Mouse (Mus musculus) cerebellum, postnatal 36 days (tissue): ENCODE data around the gene Gm10153.
"Not testable (repeated sequence)": the region's sequence is repeated elsewhere in the genome, so short reads cannot be mapped to it uniquely, and the experiment has no call there.

Experiments used
- DNase-seq, 2 experiments: peaks; one replicate each; pipeline ENCODE4 v3.0.0; 2021 to 2022; ENCODE audit warnings: mixed read lengths in 2 of 2

The Gm10153 gene

DNA sequence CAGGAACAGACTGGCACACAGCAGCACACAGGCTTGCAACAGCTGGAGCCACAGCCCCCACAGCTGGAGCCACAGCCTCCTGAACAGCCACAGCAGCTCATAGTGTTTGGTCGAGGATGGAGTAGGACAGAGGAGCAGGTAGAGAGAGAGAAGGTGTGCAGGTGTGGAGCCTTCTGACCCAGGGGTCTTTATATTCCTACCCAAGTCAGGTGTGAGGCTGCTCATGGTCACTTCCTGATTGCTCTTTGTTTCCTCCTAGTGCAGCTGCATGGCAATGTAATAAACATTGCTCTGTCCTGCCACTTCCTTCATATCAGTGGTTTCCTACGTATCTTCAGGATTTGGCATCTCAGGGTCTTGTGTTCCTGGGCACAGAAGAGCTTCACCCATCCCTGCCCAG, at the start of gene Gm10153:
Gene Gm10153, minus strand, starts transcription at position 101 of the 400 bp plus-strand sequence.
- no peak for DNase-seq

DNA sequence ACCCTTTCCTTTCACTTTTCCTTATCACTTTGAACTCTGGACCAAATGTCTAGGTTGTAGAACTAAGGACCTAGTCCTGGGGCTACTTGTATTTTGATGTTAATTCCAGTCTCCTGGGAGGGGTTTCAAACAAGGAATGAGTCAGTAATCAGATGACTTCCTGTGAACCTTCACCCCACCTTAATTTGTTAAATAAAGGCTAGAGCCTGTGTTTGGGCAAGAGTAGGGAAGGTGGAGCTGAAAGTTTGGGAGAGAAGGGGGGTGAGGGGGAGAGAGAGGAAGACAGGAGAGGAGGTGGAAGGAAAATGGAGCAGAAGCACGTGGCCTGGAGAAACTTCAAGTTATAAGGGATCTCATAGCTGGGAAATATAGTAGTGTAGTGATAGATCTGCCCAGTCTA, 41.4 kb upstream of the Gm10153 start:
- DNase-seq: no peak

DNA sequence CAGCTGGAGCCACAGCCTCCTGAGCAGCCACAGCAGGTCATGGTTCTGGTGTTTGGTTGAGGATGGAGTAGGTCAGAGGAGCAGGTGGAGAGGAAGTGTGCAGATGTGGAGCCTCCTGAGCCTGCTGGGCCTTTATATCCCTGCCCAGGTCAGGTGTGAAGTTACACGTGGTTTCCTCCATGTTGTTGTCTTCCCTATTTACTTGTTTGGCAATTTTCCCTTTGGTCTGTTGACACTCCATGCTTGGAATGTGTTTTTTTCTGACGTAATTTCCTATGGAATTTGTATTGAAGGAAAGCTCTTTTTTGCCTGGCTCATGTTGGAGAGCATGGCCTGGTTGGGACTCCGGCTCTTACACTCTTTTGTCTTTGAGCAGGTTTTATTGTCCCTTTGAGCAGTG, 39.7 kb upstream of the Gm10153 start, which contains the start of gene Krtap5-5:
Gene Krtap5-5, minus strand, starts transcription at position 101 of the 400 bp plus-strand sequence.
- not testable (repeated sequence) for DNase-seq

DNA sequence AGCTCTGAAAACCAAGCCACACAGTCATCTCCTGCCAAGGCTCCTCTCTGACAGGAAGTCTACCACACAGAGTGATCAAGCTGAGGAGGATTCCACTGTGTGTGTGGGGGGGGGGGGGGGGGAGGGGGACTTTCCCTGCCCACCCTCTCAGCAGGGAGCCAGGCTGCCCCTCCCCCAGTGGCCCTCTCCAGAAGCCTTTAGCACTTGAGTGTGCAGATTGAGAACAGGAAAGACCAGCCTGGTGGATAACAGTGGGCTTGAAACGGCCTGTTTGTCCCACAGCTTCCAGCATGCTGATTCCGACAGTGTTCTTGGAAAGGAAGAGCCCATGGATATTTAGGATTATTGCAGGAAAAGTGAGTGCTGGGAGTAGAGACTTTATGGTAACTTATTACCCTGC, 34.3 kb upstream of the Gm10153 start:
- no peak for DNase-seq

DNA sequence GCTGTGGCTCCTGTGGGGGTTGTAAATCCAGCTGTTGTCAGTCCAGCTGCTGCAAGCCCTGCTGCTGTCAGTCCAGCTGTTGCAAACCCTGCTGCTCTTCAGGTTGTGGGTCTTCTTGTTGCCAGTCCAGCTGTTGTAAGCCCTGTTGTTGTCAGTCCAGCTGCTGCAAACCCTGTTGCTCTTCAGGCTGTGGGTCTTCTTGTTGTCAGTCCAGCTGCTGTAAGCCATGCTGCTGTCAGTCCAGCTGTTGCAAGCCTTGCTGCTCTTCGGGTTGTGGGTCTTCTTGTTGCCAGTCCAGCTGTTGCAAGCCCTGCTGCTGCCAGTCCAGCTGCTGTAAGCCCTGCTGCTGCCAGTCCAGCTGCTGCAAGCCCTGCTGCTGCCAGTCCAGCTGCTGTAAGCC, 21.9 kb upstream of the Gm10153 start:
- DNase-seq: not testable (repeated sequence)

DNA sequence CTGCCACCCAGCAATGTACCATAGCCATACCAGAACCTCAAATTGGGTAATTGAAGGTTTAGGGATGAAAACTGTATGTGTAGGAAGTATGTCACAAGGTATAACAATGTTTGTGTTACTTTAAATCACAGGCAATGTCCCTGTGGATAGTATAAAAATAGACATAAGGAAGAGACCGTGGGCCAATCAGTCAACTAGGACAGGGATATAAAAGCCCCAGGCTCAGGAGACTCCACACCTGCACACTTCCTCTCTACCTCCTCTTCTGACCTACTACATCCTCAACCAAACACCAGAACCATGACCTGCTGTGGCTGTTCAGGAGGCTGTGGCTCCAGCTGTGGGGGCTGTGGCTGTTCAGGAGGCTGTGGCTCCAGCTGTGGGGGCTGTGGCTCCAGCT, 21.4 kb upstream of the Gm10153 start, which contains the start of gene Gm7579:
Gene Gm7579, plus strand, starts transcription at position 301 of the 400 bp plus-strand sequence.
- no peak for DNase-seq

DNA sequence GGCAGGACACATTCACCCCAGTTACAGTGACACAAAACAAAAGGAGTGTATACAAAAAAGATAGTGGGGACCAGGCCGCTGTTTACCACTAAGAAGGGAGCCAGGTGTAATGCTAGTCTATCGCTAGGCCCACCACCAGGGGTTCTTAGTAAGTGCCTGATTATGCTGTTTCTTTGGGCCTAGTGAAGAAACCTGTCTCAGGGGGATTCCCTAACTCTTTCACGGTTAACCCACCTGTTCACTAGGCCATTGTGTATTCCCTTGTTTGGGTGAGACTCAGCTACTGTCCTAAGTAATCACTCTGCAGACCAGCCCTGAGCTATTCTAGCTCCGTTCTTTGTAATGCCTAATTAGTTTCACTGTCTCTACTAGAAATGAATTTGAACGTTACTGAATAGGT, 16.7 kb upstream of the Gm10153 start:
- not testable (repeated sequence) for DNase-seq

DNA sequence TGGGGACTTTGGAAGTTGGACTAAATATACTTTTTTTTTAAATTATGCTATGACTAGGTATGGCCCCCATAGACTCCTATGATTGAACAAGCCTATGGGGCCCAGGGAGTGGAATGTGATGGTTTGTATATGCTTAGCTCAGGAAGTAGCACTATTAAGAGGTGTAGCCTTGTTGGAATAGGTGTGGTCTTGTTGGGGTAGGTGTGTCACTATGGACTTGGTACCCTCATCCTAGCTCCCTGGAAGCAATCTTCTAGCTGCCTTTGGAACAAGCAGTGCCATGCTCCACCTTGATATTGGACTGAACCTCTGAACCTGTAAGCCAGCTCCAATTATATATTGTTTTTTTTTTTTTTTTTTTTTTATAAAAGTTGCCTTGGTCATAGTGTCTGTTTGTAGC, 15.3 kb upstream of the Gm10153 start:
- DNase-seq: no peak

DNA sequence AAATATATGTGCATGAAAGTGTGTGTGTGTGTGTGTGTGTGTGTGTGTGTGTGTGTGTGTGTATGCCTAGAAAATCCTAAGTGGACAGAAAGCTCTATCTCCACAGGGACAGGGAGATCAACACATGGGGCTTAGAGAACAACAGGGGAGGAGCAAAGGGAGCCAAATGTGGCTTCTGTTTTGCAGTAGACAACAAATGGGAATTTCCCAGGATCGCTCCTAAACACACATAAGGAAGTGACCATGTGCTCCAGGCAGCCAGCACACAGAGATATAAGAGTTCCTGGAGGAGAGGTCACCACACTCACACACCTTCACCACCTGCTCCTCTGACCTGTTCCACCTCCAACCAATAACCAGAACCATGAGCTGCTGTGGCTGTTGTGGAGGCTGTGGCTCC, 10.9 kb upstream of the Gm10153 start, which contains the start of gene Krtap5-3:
Gene Krtap5-3, plus strand, starts transcription at position 301 of the 400 bp plus-strand sequence.
- no peak for DNase-seq

DNA sequence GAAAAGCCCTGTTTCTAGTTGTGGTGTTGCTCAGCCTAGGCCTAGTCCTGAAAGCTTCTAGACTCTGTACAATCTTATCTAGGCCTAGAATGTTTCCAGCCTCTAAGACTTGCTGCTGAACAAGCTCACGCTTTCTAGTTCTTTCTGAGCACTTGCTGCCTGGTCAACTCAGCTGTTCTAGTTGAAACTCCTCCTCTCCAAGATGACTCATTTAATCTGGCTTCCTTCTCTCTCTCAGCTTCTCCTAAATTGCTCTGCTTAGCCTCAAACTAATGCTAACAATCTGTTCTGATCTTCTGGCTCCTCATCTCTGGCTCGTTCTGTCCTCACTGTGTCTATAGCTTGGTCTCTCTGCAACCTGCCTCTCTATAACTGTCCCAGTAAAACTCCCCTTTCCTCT, 8.6 kb upstream of the Gm10153 start:
- no peak for DNase-seq

DNA sequence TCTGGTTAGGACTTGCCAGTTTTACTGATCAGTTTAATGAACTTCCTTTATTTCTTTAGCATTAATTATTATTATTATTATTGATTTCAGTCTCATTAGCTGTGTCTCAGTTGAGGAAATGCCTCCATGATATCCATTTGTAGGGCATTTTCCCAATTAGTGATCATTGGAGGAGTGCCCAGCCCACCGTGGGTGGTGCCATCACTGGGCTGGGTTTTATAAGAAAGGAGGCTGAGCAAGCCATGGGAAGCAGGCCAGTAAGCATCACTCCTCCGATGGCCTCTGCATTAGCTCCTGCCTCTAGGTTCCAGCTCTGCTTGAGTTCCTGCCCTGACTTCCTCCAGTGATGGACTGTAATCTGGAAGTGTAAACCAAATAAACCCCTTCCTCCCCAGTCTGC, 2.0 kb downstream of the Gm10153 start:
- no peak for DNase-seq

DNA sequence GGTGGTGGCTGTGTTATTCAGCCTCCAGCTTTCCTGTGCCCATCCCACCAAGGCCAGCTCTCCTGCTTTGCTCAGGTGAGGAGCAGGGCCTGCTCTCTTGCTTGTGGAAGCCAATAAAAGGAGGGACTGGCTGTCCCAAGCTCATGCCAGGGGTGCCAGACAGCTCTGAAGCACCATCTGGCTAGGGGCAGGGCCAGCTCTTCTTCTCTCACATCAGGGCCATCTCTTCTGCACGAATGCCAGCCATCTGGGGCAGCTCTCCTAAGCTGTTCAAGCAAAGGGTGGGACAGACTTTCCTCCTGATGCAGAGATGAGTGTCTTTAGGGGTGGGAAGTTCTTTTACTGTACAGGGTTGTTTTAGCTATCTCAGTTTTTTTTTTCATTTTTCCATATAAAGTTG, 9.2 kb downstream of the Gm10153 start:
- no peak for DNase-seq

DNA sequence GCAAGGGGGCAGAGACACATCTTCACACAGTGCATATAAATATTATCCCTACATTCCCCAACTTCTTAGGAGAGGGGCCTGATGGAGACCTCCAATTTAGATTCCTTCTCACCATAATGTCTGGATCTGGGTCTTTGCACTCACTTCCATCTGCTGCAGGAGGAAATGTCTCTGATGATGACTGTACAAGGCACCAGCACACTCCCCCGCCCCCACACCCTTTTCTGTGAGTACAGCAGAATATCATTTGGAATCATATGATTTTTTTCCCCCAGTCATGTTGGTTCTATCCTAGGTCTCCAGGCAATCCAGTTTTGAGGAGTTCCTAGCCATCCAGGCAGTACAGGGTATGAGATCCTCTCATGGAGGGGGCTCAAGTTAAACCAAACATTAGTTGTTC, 11.5 kb downstream of the Gm10153 start:
- no peak for DNase-seq

DNA sequence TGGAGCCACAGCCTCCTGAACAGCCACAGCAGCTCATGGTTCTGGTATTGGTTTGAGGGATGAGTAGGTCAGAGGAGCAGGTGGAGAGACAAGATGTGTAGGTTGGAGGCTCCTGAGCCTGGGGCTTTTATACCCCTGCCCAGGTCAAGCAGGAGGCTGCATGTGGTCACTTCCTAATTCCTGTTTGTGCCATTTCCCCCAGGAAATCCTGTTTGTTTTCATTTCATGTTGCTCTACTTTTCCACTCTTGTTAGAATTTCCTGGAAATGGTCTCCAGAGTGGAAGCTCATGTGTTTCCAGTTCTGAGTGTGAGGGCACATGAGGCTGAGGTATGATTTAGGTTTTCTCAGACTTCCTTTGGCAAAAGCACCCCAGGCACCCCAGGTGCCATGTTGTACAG, 14.3 kb downstream of the Gm10153 start, which contains the start of gene Krtap5-2:
Gene Krtap5-2, minus strand, starts transcription at position 101 of the 400 bp plus-strand sequence.
- DNase-seq: not testable (repeated sequence)

DNA sequence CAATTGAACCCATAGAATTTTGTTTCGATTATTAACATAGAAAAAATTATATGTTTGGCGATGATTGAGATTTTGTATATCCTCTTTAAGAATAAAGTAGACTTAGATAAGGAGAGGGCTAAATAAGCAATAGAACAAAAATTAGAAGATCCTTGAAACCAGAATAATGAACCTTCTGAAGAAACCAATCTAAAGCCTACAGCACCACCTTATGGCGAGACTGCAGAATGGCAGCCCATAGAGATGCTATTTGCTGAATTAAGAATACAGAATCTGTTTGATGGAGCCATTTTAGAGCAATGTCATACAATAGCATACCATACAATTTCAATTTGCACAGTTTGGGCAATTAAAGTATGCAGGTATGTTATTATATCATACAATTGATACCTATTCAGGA, 20.4 kb downstream of the Gm10153 start:
- DNase-seq: no peak

DNA sequence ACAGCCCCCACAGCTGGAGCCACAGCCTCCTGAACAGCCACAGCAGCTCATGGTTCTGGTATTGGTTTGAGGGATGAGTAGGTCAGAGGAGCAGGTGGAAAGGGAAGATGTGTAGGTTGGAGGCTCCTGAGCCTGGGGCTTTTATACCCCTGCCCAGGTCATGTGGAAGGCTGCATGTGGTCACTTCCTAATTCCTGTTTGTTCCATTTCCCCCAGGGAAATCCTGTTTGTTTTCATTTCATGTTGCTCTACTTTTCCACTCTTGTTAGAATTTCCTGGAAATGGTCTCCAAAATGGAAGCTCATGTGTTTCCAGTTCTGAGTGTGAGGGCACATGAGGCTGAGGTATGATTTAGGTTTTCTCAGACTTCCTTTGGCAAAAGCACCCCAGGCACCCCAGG, 24.6 kb downstream of the Gm10153 start, which contains the start of gene Gm4553:
Gene Gm4553, minus strand, starts transcription at position 101 of the 400 bp plus-strand sequence.
- not testable (repeated sequence) for DNase-seq

DNA sequence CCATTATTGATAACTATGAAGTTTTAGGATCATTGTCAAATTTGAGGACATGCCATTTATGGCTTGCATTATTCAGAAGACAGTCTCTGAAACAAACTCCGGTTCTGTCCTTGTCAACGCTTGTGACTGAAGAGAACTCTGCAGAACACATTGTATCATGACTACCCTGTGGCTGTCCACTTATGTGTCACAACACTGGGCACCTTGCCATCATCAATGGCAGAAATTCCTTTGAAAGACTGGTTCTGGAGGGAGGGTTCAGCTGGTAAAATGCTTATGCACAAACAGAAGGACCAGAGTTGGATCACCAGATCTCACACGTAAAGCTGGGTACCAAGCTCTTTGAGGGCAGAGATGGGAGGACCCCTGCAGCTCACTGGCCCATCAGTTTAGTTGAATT, 30.8 kb downstream of the Gm10153 start:
- DNase-seq: no peak

DNA sequence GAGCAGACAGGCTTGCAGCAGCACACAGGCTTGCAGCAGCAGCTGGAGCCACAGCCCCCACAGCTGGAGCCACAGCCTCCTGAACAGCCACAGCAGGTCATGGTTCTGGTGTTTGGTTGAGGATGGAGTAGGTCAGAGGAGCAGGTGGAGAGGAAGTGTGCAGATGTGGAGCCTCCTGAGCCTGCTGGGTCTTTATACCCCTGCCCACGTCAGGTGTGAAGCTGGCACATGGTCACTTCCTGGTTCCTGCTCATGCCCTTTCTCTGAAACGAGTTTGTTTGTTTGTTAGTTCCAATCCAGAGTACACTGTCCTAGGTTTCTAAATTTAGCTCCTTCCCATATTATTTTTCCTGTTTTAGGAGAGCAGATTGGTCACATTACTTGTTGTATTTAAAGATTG, 33.2 kb downstream of the Gm10153 start, which contains the start of gene Gm29735:
Gene Gm29735, minus strand, starts transcription at position 101 of the 400 bp plus-strand sequence.
- DNase-seq: not testable (repeated sequence)

DNA sequence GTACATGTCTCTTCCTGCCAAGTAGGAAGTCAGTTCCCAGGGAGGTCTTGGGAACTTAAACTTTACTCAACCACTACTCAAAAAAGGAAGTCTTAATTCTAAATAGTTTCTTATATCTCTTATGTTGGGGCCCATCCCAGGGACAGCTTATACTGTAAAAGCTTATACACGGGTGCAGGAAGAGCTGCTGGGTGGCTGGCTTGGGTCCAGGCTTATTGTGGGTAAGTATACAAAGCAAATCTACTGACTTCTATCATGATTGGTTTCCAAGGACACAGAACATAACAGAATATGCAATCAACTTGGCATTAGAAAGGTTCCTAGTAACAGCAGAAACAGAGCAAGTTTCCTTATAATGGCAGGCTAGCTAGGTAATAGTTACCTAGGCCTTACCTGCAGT, 34.9 kb downstream of the Gm10153 start:
- DNase-seq: no peak

DNA sequence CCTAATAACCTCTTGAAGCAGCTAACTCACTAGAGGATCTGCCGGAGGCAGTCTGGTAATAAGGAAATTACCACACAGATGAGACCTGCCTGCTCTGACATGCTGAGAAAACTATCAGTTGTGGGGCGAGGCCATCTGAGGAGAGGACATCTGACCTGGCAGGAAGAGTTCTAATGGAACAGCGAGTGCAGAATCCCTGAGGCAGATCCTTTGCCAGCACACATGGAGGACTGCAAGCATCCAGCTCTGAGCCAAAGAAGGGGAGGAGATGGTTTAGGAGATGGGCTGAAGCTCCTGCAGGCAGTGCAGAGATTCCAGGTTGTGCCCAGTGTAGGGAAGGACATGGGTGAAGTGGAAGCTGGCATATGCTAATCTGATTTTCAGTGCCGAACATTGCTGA, 38.0 kb downstream of the Gm10153 start:
- no peak for DNase-seq

DNA sequence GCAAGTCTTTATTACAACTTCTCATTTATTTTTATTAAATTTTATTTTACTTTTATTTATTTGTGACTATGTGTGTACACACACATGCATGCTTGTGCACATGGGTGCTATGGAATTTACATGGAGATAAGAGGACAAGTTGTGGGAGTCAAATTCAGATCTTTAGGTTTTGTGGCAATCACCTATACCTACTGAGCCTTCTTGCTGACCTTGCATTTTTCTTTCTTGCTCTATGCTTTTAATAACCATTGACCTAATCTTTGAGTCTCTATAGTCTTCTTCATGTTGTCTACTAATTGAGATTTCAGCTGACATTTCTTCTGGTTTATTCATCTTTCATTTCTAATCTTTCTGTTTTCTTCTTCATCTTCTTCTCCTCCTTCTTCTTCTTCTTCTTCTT, 41.6 kb downstream of the Gm10153 start:
- no peak for DNase-seq

DNA sequence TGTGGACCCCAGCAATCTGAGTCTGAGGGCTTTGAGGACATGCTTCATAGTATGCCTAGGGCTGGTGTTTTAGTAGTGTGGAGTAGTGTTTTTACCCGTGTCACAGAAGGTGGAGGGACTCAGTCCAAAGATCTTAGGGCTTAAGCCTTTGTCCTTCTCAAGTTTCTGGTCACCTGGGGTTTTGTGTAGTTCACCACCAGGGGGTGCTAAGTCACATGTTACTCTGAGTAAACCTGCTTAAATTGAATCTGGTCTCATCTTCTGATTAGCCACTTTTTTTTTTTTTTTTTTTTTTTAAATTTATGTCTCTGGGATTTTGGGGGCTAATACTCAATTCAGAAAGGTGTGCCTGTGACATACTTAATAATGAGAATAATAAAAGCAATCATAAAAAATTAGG, 44.2 kb downstream of the Gm10153 start:
- peak; percentile 11 to 27 for DNase-seq

DNA sequence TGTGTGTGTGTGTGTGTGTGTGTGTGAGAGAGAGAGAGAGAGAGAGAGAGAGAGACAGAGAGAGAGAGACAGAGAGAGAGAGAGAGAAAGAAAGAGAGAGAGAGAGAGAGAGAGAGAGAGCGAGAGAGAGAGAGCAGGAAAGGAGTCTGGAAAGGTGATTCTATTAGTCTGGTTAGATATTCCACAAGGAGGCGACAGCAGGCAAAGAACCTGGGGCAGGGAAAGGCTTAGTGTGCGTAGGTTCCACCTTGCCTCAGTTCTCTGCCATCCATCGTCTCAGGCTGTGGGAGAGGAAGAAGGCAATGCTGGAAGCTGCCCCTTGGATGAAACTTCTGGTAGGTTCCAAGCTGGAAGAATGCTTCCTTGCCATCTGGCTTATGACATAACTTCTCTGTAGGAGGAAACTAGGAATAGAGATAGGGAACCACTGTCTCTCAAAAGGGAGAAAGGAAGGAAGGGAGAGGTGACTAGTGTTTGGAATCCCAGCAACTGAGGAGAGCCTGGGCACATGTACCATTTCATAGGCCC, 44.7 kb downstream of the Gm10153 start:
- DNase-seq: no peak

DNA sequence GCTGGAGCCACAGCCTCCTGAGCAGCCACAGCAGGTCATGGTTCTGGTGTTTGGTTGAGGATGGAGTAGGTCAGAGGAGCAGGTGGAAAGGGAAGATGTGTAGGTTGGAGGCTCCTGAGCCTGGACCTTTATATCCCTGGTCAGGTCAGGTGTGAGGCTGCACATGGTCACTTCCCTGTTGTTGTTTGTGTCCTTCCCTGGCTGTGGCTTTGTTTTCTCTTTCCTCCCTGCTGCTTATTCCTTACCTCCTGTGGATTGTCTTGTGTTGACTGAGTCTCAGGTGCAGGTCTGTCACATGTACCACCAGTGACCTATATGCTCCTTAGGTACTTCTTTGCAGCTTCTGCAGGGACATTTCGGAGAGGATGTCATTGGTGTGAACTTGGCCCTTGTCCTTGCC, 45.7 kb downstream of the Gm10153 start, which contains the start of gene Gm45337:
Gene Gm45337, minus strand, starts transcription at position 101 of the 400 bp plus-strand sequence.
- DNase-seq: no peak

DNA sequence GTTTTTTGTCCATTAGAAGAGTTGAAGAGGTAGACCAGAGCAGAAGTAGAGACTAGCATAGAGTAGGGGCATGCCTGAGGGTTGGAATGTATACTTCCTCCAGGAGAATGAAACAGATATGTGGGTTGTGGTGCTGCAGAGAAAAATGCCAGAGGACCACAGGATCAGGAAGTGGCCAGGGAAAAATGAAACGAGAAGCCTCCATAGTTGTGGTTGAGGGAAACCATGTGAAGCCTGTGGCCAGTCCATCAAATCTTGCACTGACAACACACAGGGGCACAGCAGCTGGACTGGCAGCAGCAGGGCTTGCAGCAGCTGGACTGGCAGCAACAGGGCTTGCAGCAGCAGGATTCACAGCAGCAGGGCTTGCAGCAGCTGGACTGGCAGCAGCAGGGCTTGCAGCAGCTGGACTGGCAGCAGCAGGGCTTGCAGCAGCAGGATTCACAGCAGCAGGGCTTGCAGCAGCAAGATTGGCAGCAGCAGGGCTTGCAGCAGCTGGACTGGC, 46.6 kb downstream of the Gm10153 start:
- not testable (repeated sequence) for DNase-seq
